Mouse (Mus musculus): ENCODE results near the gene 3110018I06Rik.

Gene 3110018I06Rik

GRCm38 (mm10) chr12:107488371-107488770, at the start of gene 3110018I06Rik:
3110018I06Rik (plus strand) TSS chr12:107488632.
- no peak for DNase-seq (ENCODE audit: low read depth in 2 of 2, low spot score in 2 of 2)

- no peak for DNase-seq (ENCODE audit: low read depth in 2 of 2, low spot score in 2 of 2)
These were observed 43.8 kb upstream of the 3110018I06Rik start for GRCm38 (mm10) chr12:107444681-107445080.

- DNase-seq (ENCODE audit: low read depth in 2 of 2, low spot score in 2 of 2), result no peak
These were observed 30.6 kb upstream of the 3110018I06Rik start for GRCm38 (mm10) chr12:107457835-107458234.

GRCm38 (mm10) chr12:107464731-107465130, 23.7 kb upstream of the 3110018I06Rik start:
- peak; percentile 43 to 56 for DNase-seq (ENCODE audit: low read depth in 2 of 2, low spot score in 2 of 2)

GRCm38 (mm10) chr12:107476441-107477291, 11.8 kb upstream of the 3110018I06Rik start:
- no peak for DNase-seq (ENCODE audit: low read depth in 2 of 2, low spot score in 2 of 2)

GRCm38 (mm10) chr12:107479350-107479749, 9.1 kb upstream of the 3110018I06Rik start:
- no peak for DNase-seq (ENCODE audit: low read depth in 2 of 2, low spot score in 2 of 2)

GRCm38 (mm10) chr12:107483031-107483430, 5.4 kb upstream of the 3110018I06Rik start:
- DNase-seq (ENCODE audit: low read depth in 2 of 2, low spot score in 2 of 2), result no peak

- no peak for DNase-seq (ENCODE audit: low read depth in 2 of 2, low spot score in 2 of 2)
These were observed 2.9 kb downstream of the 3110018I06Rik start for GRCm38 (mm10) chr12:107491344-107491743.

GRCm38 (mm10) chr12:107496924-107497323, 8.5 kb downstream of the 3110018I06Rik start:
- no peak for DNase-seq (ENCODE audit: low read depth in 2 of 2, low spot score in 2 of 2)

- DNase-seq (ENCODE audit: low read depth in 2 of 2, low spot score in 2 of 2), result no peak
These were observed 21.3 kb downstream of the 3110018I06Rik start for GRCm38 (mm10) chr12:107509661-107510237.

GRCm38 (mm10) chr12:107511112-107511511, 22.7 kb downstream of the 3110018I06Rik start:
- no peak for DNase-seq (ENCODE audit: low read depth in 2 of 2, low spot score in 2 of 2)

GRCm38 (mm10) chr12:107516265-107517217, 28.1 kb downstream of the 3110018I06Rik start:
- no peak for DNase-seq (ENCODE audit: low read depth in 2 of 2, low spot score in 2 of 2)

GRCm38 (mm10) chr12:107520941-107521340, 32.5 kb downstream of the 3110018I06Rik start:
- DNase-seq (ENCODE audit: low read depth in 2 of 2, low spot score in 2 of 2), result no peak

GRCm38 (mm10) chr12:107528346-107528880, 40.0 kb downstream of the 3110018I06Rik start:
- no peak for DNase-seq (ENCODE audit: low read depth in 2 of 2, low spot score in 2 of 2)

- DNase-seq (ENCODE audit: low read depth in 2 of 2, low spot score in 2 of 2), result no peak
These were observed 44.4 kb downstream of the 3110018I06Rik start for GRCm38 (mm10) chr12:107532871-107533270.

Measured in CD8-positive naive resting alpha-beta T cell, adult 2 months (primary cell).